Mouse (Mus musculus) hindbrain, postnatal 0 days (tissue): ENCODE data around the gene Gm49425. TPM values are rescaled to one million over a fixed set of nuclear protein-coding genes. Genes with fewer than 3 reads are reported as not detected.
"Not testable (repeated sequence)": the region's sequence is repeated elsewhere in the genome, so short reads cannot be mapped to it uniquely, and the experiment has no call there.

ENCODE experiments used
- ATAC-seq: fragments of 200-750 bp; cut with Nextera tagmentation; 2 replicates; pipeline ENCODE4 v1.8.0; 2017; ENCODE audit warnings: mild to moderate bottlenecking, moderate TSS enrichment, moderate library complexity
- DNase-seq: peaks from one replicate; pipeline ENCODE4 v3.0.0-alpha.2; 2015; ENCODE audit warnings: low spot score
- H3K27ac ChIP-seq: fragments of 300-500 bp; sonication (generic); 2 replicates; pipeline ENCODE4 v1.5.1; 2014; ENCODE audit warnings: mild to moderate bottlenecking
- H3K27me3 ChIP-seq: fragments of 300-500 bp; sonication (generic); 2 replicates; pipeline ENCODE4 v1.6.1; 2014; ENCODE audit warnings: low read length, mixed read lengths; ENCODE audit not compliant: insufficient read depth
- H3K36me3 ChIP-seq: fragments of 300-500 bp; sonication (generic); 2 replicates; pipeline ENCODE4 v1.6.1; 2014; ENCODE audit warnings: low read length, mixed read lengths; ENCODE audit not compliant: insufficient read depth
- H3K4me1 ChIP-seq: fragments of 300-500 bp; sonication (generic); 2 replicates; pipeline ENCODE4 v1.6.1; 2014; ENCODE audit warnings: antibody characterized with exemption, low read length, mixed read lengths; ENCODE audit not compliant: insufficient read depth
- H3K4me2 ChIP-seq: fragments of 300-500 bp; sonication (generic); 2 replicates; pipeline ENCODE4 v1.6.1; 2014; ENCODE audit warnings: low read depth, mild to moderate bottlenecking, low read length, moderate library complexity, mixed read lengths
- H3K4me3 ChIP-seq: fragments of 300-500 bp; sonication (generic); 2 replicates; pipeline ENCODE4 v1.5.1; 2014; ENCODE audit warnings: low read length
- H3K9ac ChIP-seq: fragments of 300-500 bp; sonication (generic); replicated peaks from 2 replicates; pipeline ENCODE4 v1.6.1; 2014; ENCODE audit warnings: mild to moderate bottlenecking, low read length, moderate library complexity, mixed read lengths
- H3K9me3 ChIP-seq: fragments of 300-500 bp; sonication (generic); 2 replicates; pipeline ENCODE4 v1.6.1; 2016; ENCODE audit warnings: low read length, mixed read lengths
- CTCF ChIP-seq: IDR thresholded peaks from 2 replicates; pipeline ENCODE4 v1.5.1; 2016; ENCODE audit warnings: antibody characterized with exemption, control low read depth, low read depth
- WGBS: fragments of 180-500 bp; shearing (Covaris S2); extraction: QIAGEN DNeasy Blood & Tissue Kit; methylation state at CpG from one replicate; pipeline ENCODE4 v1.1.7; 2014; 5-methylcytosine and 5-hydroxymethylcytosine counted together
- polyA plus RNA-seq: library from polyadenylated mRNA; unstranded; fragments of >200 nt; fragmentation: Nextera tagmentation; extraction: Ambion mirVana; gene quantifications from 2 replicates; pipeline ENCODE4 v1.2.1, GENCODE M21; 2015
- total RNA-seq: library from RNA; depleted of rRNA; stranded (reverse); fragments of >200 nt; gene quantifications from 2 replicates; pipeline ENCODE4 v1.2.3, GENCODE M21; 2014; rRNA removed

The Gm49425 gene
- not detected in 2 replicates for total RNA-seq
- polyA plus RNA-seq, result not detected in 2 replicates

DNA sequence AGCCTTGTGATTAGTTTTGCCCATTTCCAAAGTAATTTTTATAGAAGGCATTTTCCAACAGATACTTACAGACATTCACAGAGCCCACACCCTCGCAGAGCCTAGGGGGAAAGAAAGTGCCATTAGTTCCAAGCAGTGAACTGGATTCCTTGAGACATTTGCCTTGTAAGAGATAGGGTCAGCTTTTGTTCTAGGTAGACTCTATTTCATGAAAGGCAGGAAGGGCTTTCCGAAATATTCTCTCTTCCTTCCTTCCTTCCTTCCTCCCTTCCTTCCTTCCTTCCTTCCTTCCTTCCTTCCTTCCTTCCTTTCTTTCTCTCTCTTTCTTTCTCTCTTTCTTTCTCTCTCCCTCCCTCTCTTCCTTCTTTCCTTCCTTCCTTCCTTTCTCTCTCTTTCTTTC, at the start of gene Gm49425:
TSS of gene Gm49425 (minus strand) at position 101 of the 400 bp plus-strand sequence.
- WGBS, result 83% methylated on average over 2 of the region's 2 CpGs
- ATAC-seq, H3K4me1 ChIP-seq, H3K4me3 ChIP-seq, DNase-seq, H3K27ac ChIP-seq, H3K9me3 ChIP-seq, H3K4me2 ChIP-seq, H3K9ac ChIP-seq, H3K27me3 ChIP-seq, H3K36me3 ChIP-seq: not testable (repeated sequence)

DNA sequence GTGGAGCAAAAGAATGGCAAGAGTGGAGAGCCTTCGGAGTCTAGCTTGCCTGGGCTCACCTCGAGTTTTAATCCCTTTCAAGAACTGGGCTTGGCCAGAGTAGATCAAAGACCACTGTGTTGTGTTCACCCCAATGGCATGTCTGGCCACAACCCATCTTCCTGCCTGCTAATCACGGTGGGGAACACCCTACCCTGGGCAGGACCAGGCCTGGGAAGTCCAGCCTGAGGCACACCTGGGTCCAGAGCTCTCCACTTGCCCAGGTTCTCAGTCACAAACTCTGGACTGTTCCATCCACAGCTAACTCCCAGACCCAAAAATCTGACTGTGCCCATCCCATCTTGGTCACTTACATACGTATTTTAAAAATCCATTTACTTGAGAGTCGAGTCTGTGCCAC, 45.8 kb upstream of the Gm49425 start, which contains the start of gene Krt90:
TSS of gene Krt90 (minus strand) at position 101 of the 400 bp plus-strand sequence.
- H3K9me3 ChIP-seq, result no peaks in the 10 kb centered on the region
- no peaks in the 10 kb centered on the region for H3K36me3 ChIP-seq
- no peaks in the 10 kb centered on the region for H3K4me1 ChIP-seq
- no peak within 1 kb of the TSS for H3K4me2 ChIP-seq
- no peak within 1 kb of the TSS for H3K4me3 ChIP-seq
- no peak for TF ChIP-seq CTCF
- H3K27ac ChIP-seq, result no peak within 1 kb of the TSS
- DNase-seq, result no peak
- WGBS, result 72% methylated on average over 5 of the region's 5 CpGs
- H3K9ac ChIP-seq, result no peak within 1 kb of the TSS
- no peaks in the 10 kb centered on the region for H3K27me3 ChIP-seq
- no peak for ATAC-seq

DNA sequence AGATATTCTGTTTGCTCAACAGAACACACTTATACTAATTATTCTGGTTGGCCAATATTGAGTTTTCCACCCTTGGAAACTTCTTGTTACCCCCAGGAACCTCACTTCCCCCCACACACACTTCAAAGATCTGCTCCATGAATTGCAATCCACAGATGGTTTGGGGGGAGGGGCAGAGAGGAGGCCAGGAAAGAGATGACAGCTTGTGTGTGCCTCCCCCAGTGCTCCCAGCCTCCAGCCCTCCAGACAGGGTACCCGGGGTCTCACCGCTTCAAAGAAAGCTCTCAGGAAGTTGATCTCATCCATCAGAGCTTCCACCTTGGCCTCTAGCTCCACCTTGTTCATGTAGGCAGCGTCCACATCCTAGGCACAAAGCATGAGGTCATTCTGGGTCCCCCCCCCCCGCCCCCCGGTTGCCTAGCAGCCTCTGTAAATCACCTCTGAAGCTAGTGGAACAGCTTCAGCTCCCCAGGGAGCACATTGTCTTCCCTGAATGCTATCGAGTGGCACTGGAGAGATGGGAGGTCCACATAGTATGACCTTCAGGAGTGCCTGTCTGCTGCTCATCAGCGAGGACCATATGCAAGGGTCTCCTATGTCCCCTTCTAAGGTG, 41.1 kb upstream of the Gm49425 start:
- DNase-seq (no peak), ATAC-seq (no peak)
- H3K4me3 ChIP-seq, result no peak overlapping the region
- WGBS, result 9% methylated on average over 7 of the region's 7 CpGs
- no peak overlapping the region for H3K4me2 ChIP-seq
- TF ChIP-seq CTCF, result no peak
- H3K36me3 ChIP-seq, result no peaks in the 10 kb centered on the region
- H3K4me1 ChIP-seq, result no peaks in the 10 kb centered on the region
- no peak overlapping the region for H3K27ac ChIP-seq
- H3K27me3 ChIP-seq, result no peaks in the 10 kb centered on the region
- H3K9me3 ChIP-seq, result no peaks in the 10 kb centered on the region
- no peak overlapping the region for H3K9ac ChIP-seq

DNA sequence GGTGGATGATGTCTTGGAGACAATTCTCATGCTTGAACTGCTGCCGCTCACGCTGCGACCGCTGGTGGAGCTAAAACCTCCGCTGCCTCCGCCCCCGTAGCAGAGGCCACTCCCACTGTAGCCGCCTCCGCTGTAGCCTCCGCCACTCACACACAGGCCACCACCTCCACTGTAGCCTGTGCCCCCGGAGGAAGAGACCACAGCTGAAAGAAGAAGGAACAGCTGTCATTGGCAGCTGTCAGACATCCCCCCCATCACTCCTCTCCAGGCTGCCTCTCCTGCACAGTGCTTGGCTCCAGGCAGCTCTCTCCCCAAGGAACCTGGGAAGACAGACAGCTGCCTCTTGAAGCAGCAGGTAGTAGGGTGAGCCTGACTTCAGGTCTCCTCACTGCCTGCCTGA, 36.1 kb upstream of the Gm49425 start:
- peak; percentile 74 for DNase-seq
- Histone ChIP-seq H3K4me1 (peaks cover 6% of the 10 kb centered on the region; the same call in 1 of the 2 replicates), H3K27ac (no peak overlapping the region), H3K9me3 (no peaks in the 10 kb centered on the region), H3K27me3 (no peaks in the 10 kb centered on the region), H3K36me3 (no peaks in the 10 kb centered on the region), H3K4me2 (peak overlapping the region; percentile 41), H3K9ac (no peak overlapping the region), H3K4me3 (peak overlapping the region; percentile 5; the same call in 1 of the 2 replicates)
- under 1% methylated on average over 11 of the region's 11 CpGs for WGBS
- peak; percentile 69; the same call in 1 of the 2 replicates for ATAC-seq
- TF ChIP-seq CTCF, result no peak; the same call in 1 of the 2 replicates

DNA sequence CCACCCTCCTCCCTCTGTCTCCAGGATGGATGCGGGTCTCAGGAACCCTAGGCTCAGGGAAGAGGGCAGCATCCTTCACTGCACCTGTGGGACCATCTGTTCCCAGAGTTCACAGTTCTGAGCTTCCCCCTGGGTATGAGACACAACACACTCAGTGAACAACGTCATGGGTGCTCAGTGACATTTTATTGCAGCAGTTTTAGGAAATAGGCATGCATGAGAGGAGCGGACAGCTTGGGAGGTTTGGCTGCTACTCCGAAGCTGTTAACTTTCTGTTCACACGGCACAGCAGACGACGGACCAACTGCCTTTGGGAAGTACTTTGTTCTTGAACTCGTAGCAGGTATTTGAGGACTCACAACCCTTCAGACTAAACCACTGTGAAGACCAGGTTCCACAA, 35.1 kb upstream of the Gm49425 start:
- no peak for DNase-seq
- no peaks in the 10 kb centered on the region for H3K27me3 ChIP-seq
- H3K4me1 ChIP-seq, result peaks cover 6% of the 10 kb centered on the region; the same call in 1 of the 2 replicates
- H3K36me3 ChIP-seq, result no peaks in the 10 kb centered on the region
- no peak overlapping the region for H3K27ac ChIP-seq
- no peak overlapping the region for H3K4me2 ChIP-seq
- ATAC-seq, result no peak
- no peak overlapping the region for H3K4me3 ChIP-seq
- 82% methylated on average over 8 of the region's 8 CpGs for WGBS
- H3K9me3 ChIP-seq, result no peaks in the 10 kb centered on the region
- H3K9ac ChIP-seq, result no peak overlapping the region
- no peak for TF ChIP-seq CTCF

DNA sequence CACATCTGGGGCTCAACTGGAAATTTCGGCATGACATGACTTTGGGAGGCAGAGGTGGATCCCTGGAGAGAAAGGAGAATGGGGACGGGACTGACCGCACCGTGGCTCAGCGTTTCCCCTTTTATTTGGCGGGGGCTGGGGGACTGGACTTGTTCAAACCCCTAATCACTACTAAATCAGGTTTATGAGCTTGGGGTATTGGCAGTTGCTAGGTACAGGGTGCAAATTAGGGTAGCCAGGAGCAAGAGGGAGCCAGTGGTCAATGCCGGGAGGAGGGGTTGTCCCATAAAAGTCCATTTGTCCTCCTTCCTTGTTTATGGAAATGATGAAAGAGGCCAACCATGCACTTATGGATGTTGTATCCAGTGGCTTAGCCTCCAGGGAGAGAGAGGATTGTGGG, 33.5 kb upstream of the Gm49425 start, which contains the start of gene Krt82:
TSS of gene Krt82 (minus strand) at position 101 of the 400 bp plus-strand sequence.
- DNase-seq (no peak), ATAC-seq (no peak)
- WGBS, result 84% methylated on average over 7 of the region's 7 CpGs
- no peaks in the 10 kb centered on the region for H3K36me3 ChIP-seq
- H3K4me1 ChIP-seq, result peaks cover 6% of the 10 kb centered on the region; the same call in 1 of the 2 replicates
- H3K27ac ChIP-seq, result no peak within 1 kb of the TSS
- H3K9ac ChIP-seq, result no peak within 1 kb of the TSS
- no peak within 1 kb of the TSS for H3K4me2 ChIP-seq
- H3K4me3 ChIP-seq, result no peak within 1 kb of the TSS
- TF ChIP-seq CTCF, result no peak
- H3K9me3 ChIP-seq, result no peaks in the 10 kb centered on the region
- no peaks in the 10 kb centered on the region for H3K27me3 ChIP-seq

DNA sequence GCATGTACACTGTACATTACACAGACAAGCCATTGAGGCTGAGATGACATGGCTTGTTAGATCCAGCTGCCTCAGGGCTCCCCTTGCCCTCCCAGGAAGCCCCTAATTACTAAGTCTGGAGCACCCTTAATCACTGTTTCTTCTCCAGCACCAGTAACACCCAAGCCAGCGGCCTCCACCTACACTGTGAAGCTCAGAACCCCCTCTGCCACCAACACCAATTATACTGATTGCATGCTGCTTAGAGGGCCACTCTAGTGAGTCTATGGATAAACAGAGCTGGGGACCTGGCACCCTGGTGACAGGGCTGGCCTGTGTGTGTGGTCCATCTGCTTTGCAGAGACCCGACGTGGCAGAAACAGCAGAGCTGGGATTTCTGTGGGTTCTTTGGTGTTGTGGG, 27.4 kb upstream of the Gm49425 start:
- Histone ChIP-seq H3K9ac (no peak overlapping the region), H3K4me2 (no peak overlapping the region), H3K4me3 (no peak overlapping the region), H3K27me3 (no peaks in the 10 kb centered on the region), H3K27ac (no peak overlapping the region), H3K36me3 (no peaks in the 10 kb centered on the region), H3K9me3 (no peaks in the 10 kb centered on the region), H3K4me1 (no peaks in the 10 kb centered on the region)
- no peak for ATAC-seq
- TF ChIP-seq CTCF, result no peak
- WGBS, result 56% methylated on average over 3 of the region's 3 CpGs
- DNase-seq, result no peak
